Mouse (Mus musculus) frontal cortex, adult 2 months (tissue): ENCODE data around the gene Pdxk. TPM values are rescaled to one million over a fixed set of nuclear protein-coding genes. Genes with fewer than 3 reads are reported as not detected.
A peak's percentile ranks its signal among the peaks of the same experiment; 100 is the strongest.
"Not testable (repeated sequence)": the region's sequence is repeated elsewhere in the genome, so short reads cannot be mapped to it uniquely, and the experiment has no call there.

Source experiments
- DNase-seq, 2 experiments: peaks; one replicate each; pipeline ENCODE4 v3.0.0; 2022; ENCODE audit warnings: low spot score in 1 of 2; ENCODE audit errors: extremely low spot score in 1 of 2
- polyA plus RNA-seq: library from polyadenylated mRNA; depleted of rRNA; stranded (reverse); fragments of >200 nt; gene quantifications from 2 replicates; pipeline ENCODE4 v1.2.3, GENCODE M21; 2012

The Pdxk gene
- polyA plus RNA-seq, 1 experiment: 80.2 TPM

DNA sequence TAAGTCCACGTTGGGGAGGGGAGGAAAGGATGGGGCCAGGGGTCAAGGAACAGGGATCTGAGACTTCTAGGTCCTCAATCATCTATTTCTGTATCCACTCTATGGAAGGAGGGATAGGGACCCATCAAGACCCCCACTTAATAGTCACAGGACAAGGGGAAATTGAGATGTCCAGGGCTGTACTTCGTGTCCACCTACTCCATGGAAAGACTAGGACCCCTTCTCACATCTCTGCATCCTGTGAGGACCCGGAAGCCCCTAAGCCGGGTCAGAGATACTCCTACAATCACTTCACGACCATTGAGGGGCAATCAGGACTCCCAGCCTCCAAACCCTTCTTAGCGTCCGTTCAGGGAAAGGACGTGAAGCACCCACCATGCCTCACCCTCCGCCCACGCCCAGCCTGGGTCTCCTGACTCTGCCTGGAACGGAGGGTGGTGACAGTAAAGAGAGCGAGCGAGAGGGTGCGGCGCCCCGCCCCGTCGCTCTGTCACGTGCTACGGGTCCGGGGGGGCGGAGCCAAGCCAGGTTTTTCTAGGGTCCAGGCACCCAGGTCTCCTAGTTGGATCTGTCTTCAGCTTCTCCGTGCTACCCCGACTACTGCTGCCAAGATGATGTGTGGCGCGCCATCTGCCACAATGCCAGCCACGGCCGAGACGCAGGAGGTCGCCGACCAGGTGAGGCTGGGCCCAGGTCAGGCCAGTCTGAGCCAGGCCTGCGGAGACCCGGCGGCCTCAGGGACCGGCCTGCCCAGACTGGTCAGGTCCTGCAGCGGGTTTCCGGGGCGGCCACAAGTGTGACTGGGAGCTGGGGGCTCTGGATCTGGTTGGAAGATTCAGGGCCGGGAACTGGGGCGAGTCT lies 39.4 kb downstream of the Pdxk start, which contains the start of gene Cstb:
Gene Cstb, plus strand, starts transcription at position 489 of the 861 bp plus-strand sequence.
- DNase-seq: peak; percentile 72 to 91

DNA sequence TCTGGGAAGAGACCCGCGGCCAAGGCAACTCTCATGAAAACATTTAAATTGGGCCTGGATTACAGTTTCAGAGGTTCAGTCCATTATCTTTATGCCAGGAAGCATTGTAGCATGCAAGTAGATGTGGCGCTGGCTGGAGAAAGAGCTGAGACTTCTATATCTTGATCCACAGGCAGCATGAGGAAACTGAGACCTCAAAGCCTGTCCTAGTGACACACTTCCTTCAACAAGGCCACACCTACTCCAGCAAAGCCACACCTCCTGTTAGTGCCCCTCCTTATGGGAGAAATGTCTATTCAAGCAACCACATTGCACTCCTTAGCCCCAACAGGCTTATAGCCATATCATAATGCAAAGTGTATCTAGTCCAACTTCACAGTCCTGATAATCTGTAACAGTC lies 42.2 kb downstream of the Pdxk start:
- no peak for DNase-seq

DNA sequence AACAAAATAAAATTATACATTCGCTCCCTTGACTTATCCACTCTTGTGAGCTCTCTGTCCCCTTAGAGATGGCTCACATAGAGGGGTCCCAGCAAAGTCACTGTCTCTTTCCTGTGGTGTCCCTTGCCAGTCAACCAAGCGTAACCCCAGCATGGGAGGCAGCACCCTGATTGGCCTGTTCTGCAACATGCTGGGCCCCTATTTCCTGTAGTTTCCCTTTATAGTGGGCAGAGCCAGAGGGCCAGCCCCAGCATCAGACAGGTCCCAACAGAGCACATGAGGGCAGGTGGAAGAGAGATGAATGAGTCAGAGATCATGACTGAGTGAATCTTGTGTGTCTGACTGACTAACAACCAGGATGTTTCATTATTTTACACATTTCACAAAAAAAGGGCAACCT lies 43.8 kb downstream of the Pdxk start:
- no peak for DNase-seq

DNA sequence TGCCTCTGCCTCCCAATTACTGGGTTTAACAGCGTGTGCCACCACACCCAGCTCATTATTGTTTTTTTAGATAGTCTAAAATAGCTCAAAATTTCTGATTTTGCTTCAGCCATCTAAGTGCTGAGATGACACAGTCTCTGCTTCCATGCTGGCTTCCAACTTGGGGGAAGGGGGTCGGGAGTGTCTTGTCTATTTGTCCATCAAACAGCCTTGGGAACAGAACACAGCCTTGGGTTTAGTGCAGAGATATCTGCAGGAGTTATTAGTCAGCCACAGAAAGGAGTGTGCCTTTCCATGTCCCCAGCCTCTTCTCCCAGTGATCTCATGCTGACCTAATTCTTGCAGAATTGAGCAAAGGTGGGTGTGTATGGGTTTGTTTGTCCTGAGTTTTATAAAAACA lies 46.0 kb downstream of the Pdxk start:
- DNase-seq: no peak

DNA sequence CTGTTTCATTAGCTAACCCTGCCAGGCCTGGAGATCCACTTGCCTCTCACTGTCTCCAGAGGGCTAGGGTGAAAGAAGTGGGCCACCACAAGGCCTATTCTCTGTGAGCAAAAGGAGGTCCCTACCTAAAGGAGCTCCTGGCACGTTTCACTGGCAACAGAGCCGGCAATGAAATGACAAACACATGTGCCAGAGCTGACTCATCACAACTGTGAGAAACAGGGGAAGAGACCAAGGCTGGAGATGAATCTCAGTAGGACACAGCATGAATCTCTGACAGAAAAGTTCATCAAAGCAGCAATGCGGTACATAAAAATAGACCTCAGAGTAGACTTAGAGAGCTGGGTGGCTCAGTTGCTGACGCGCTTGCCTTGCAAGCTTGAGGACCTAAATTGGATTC lies 46.9 kb downstream of the Pdxk start:
- DNase-seq: peak in 1 of 2 experiments; percentile 64

DNA sequence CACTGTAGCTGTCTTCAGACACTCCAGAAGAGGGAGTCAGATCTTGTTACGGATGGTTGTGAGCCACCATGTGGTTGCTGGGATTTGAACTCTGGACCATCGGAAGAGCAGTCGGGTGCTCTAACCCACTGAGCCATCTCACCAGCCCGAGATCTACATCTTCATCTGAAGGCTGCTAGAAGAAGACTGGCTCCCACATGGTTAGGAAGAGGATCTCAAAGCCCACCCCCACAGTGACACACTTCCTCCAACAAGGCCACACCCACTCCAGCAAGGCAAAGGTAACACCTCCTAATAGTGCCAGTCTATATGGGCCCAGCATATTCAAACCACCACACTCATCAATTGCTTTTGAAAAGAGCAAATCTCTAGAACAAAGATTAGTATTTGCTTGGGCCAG lies 49.8 kb downstream of the Pdxk start:
- DNase-seq: not testable (repeated sequence)

DNA sequence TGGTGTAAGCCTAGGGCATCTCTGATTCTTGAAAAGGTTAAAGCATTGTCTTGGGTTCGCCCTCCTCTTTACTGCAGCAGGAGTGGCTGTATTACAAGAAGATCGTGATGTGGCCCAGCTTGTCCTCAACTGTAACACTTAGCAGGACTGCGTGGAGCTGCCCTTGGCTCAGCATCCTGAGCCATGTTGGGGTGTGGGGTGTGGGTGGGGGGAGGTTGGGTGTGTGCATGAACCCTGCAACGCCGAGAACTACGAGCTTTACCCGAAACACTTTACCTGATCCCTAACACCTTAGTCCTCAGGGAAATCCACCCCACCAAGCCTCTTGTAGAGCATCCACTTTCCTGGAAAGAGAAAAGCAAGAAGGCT lies 51.6 kb downstream of the Pdxk start:
- no peak for DNase-seq

DNA sequence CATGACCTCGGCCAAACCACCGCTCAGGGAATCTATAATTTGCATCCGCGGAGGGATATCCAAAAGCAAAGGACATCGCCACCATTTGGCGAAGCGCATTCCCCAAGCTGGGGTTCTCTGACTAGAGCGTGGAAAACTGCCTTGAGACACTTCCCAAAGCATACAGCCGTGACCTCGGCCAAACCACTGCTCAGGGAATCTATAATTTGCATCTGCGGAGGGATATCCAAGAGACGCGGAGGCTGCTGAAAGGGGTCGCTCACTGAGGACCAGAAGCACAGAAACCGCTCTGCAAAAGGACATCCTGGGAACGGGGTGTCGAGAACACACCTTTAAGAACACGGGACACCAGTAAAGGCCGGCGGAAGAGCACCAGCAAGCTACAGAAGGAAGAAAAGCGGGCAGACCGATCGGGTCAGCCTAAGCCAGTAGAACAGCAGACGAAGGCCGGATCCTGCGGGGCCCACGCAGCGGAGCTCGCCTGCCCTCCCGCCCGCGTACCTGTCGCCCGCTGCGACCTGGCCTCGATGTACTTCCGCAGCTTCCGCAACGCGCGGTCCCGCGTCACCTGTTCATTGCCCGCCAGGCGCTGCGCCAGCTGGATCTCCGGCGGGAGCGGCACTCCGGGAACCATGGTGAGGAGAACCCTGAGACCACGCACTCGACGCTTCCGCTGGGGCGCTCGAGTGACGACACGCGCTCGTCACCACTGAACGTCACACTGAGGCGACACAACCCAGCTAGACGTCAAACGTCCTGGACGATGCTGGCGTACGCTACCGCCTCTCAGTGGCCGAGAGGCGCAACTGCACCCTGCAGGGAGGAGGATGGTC lies 52.2 kb downstream of the Pdxk start, which contains the start of gene Rrp1:
Gene Rrp1, minus strand, starts transcription at position 725 of the 833 bp plus-strand sequence.
- peak; percentile 93 to 98 for DNase-seq

DNA sequence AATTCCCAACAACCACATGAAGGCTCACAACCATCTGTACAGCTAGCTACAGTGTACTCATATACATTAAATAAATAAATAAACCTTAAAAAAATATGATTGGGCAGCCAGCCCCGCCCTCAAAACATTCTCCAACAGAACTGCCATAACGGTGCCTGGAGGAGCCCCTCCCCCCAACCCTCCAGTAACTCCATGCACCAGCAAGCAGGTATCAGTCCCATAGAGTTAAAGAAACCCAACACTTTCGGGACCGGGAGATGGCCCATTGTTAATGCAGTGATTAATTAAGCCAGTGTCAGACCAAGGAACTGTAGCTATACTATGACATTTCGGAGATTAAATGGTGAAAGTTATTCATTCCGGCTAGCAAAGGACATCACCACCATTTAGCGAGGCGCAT lies 52.9 kb downstream of the Pdxk start:
- DNase-seq: peak in 1 of 2 experiments; percentile 28

DNA sequence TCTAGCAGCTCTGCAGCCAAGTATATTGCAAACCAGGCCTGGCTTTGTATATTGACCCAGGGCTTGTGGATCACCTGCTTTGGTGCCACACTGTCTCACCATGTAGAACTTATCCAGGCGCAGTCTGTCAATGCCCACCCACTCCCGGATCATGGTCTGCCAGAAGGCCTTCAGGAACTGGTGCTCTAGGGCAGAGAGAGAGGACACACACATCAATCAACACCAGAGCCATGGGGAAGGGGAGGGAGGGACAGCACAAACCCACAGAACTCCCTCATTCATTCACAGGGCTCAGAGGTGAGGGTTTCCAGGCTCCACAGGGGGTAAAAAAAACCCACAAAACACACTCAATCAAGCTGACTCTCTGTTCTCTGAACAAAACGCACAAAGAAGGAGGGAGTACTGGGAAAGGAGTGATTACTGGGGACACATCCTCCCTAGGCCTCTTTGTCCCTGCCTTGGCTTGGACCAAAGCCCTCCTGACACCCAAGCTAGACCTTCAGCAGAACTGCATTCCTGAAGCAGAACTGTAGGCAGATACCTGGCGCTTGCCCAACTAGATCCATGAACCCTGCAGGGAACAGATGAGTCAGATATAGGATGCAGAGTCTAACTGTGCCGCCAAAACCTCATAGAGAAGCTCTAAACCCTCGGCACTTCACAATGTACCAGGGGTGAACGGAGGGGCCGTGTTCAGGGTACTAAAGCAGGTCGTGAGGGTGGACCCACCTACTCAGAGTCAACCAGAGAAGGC lies 55.6 kb downstream of the Pdxk start:
- no peak for DNase-seq

DNA sequence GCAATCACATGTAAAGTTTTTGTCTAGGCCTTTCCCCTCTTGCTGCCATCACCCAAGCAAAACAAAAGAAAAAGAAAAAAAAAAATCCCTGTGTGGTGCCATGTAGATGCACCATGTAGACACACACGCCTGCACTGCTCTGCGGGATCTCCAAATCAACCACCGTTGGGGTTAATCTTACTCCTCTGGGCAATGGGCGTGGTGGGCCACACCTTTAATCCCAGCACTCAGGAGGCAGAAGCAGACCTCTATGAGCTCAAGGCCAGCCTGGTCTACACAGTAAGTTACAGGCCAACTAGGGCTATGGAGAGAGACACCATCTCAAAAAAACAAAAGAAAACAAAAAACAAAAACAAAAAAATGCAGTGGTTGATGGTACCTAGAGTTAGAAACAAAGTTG lies 57.6 kb downstream of the Pdxk start:
- DNase-seq: no peak

DNA sequence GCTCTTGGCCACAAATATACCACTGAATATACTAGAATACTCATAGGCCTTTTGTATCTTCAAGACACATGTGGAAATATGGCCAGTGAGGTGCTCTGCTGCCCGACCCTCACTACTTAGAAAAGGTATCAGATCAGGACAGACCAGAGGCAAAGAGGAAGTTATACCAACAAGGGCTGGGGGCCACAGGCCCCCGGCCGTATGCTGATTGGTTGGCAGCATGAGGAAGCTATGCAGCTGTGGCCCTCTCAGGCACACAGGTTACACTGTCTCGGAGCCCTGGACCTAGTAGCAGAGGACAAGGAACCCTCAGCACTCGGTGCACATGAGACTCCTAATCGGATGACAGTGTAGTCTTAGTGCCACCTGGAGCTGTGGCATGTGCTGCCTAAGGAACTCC lies 58.6 kb downstream of the Pdxk start:
- no peak for DNase-seq

DNA sequence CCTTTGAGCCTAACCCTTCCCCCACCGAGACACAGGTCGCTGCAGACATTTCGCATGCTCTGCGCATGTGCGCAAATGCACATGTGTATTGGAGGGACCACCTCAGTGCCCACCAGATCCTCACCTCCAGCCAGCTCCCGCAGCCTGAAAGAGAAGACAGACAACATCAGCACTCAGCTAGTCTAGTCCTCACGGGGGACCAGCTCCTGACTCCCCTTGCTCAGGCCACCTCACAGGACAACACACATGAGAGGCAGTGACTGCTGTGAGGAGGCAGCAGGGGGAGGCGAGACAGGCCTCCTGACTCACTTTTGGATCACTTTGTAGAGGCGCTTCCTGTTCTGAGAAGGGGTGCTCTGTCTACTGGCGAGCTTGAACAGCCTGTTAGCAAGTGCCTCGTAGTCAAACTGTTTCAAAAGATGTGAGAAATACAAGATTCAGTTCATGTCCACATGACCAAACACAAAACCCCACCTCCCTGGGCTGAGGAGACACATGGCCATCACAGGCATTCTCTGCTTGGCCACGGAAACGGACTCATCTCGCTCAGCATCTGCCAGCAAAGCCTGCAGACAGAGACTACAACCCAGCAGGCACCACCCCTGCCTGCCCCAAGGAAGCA lies 62.4 kb downstream of the Pdxk start:
- no peak for DNase-seq

DNA sequence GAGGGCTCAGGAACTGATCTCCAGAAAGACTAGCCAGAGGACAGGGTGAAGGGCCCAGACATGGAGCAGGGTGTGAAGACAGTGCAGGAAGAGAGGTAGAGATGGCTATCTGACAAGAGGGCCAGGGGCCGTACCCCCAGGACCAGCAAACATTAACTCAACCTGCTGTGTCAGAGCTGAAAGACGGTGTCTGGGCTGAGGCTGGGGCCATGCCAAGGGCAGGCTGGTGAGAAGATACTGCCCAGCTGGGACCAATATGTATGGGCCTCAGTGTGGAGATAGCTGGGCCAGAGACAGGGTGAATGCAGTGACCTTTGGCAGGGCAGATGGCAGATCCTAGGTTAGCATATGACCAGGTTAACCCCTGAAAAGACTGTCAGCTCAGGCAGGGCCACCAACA lies 63.6 kb downstream of the Pdxk start:
- DNase-seq: no peak

DNA sequence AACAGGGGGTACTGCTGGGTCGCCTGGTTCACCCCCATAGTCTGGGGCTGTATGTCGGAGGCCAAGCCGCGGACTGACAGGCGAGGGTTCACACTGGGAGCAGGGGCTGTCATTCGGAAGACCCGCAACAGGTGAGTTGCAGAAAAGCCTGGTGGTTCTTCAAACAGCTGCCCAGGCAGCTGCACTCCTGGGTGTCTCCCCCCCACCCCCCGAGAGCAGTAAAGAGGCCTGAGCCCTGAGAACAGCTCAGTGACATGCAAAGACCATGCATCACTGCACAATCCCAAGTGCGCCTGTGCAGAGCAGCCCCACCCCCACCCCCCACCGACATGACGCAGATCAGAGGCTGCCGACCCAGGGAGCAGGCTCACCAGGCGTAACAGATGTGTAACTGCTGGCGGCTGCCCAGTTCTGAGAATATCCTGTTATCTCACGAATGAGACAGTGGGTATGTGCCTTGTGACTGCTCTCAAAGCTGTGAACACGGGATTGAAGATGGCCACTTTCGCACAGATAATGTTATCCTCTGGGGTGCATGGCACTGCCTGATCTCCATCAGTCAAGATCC lies 65.6 kb downstream of the Pdxk start:
- DNase-seq: peak in 1 of 2 experiments; percentile 47

DNA sequence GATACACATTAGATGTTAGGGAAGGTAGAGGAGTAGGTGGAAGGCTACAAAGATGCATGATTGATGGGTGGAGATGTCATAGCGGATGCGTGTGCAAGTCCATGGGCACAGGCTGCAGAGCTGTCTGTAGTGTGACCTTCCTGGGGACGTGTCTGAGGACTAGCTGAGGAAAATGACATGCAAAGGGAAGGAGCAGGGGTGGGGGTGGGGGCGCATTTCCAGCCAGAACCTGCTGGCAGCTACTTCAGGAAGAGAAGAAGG lies 68.2 kb downstream of the Pdxk start:
- no peak for DNase-seq

DNA sequence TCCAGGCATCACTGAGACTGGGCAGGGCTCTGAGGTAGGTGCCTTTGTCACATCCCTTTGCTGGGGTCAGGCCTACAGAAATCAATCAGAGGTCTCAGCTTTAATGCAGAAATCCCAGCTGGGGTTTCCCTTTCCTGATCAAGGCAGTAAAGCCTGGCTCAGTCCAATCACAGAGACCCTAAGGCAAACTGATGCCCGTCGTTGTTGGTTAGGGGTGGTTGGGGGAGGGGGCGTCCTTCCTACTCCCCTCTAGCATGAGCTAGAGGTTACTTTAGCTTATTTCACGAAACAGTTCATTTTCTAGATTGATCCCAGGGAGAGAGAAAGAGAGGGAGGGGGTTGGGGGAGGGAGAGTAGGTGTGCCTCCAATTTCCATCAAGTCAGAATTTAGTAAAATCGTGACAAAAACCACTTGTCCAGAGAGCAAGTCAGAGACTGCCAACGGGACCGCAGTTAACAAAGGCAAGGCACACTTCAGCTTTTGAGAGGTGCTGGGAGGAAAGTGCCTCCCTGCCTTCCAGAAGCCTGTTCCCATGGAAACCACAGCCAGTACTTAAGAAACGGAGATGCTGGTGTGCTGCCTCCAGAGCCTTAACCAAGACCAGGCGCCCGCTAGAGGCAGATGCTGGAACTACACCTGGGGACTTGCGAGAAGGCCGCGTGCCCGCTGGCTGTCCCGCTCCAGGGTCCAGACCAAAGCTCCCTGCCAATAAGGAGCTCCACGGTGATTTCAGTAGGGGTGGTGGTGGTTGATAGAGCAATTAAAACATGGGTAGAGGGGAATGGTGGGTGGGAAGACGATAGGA lies 68.8 kb downstream of the Pdxk start:
- peak; percentile 94 to 100 for DNase-seq

DNA sequence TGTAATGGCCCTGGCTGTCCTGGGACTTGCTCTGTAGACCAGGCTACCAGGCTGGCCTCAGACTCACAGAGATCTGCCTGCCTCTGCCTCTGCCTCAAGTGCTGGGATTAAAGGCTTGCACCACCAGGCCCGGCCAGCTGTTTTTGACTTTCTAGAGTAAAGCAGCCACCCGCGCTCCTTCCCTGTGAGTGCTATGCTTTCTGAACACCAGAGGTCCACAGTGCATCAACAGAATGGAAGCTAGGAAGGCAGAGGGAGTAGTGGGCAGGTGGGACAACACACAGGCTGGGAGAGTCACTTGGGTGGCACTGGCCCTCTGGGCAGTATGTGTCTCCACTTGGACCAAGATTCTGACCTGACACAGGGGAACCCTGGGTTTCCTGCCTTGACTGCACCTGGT lies 69.4 kb downstream of the Pdxk start:
- no peak for DNase-seq

DNA sequence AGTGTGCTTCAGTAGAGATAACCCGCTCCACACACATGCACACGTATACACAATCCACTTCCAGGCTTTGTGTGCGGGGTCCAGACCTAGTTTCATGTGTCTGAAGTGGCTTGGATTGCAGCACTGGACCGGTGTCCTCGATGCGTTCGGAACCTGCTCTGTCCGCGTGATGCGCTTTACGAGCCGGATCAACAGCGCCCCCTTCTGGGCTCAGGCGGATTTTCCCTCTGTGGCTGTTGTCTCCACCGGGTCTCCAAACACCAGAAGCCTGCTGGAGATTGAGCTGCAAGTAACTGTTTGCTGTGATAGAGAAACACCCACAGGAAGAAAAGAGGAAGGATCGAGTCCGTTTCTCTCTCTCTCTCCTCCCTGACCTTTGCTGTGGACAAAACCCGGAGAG lies 72.7 kb downstream of the Pdxk start:
- peak in 1 of 2 experiments; percentile 91 for DNase-seq
